Mouse (Mus musculus) adrenal gland, postnatal 14 days (tissue): ENCODE measurements around the gene Cenpn. TPM values are rescaled to one million over a fixed set of nuclear protein-coding genes. Genes with fewer than 3 reads are reported as not detected.

Experiments used
- DNase-seq: peaks from one replicate; pipeline ENCODE4 v3.0.0; 2021; ENCODE audit warnings: mixed read lengths
- long read RNA-seq, 2 experiments: library from polyadenylated mRNA; stranded (forward); transcript quantifications; one replicate each; pipeline ENCODE4 v2.0.0; 2021
- total RNA-seq: library from RNA; stranded (reverse); gene quantifications from 2 replicates; pipeline ENCODE4 v1.2.3, GENCODE M21; 2021

Cenpn gene
- 6.5 and 6.9 TPM in 2 replicates for total RNA-seq
- long read RNA-seq, experiment 1, transcript Cenpn-201 (12 exons, 1,768 nt) = major isoform, 9 of 9 reads
- long read RNA-seq, experiment 1, partial matches to known transcripts = 0 of 9 reads
- long read RNA-seq, experiment 1, other reads (novel, unspliced or antisense) = 0 of 9 reads
- long read RNA-seq, experiment 2, transcript Cenpn-201 (12 exons, 1,768 nt) = major isoform, 6 of 9 reads
- long read RNA-seq, experiment 2, partial matches to known transcripts = 3 of 9 reads
- long read RNA-seq, experiment 2, other reads (novel, unspliced or antisense) = 0 of 9 reads

DNA sequence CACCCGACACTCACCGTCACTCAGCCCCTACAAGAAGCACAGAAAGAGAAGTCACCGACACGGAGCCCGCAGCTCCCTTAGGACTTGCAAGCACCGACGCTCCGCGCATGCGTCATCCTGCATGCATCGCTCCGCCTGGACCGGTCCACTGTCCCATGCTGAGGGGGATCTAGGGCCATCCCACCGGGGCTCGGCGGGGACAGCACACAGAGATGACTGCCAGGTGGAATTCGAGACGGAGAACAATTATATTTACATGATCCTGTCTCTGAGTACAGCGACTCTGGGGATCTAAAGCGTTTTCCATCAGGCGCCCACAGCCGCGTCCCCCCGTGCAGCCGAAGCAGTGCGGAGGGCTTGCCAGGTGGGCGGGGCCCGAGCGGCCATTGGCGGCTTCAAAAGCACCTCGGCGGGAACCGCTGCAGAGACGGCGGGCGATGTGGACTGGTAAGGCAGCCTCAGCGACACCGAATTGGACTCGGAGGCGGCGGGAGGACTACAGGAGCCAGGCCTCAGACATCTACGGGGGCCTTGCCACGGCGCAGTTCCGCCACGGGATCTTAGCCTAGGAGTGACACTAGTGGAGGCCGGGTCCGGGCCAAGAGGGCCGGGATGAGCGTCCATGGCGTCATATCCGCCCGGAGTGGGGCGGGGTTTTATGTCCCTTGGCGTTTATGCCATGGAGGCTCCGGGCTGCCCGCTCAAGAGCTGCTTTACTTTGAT is at the start of gene Cenpn, which contains the start of gene Cmc2:
TSS of gene Cenpn (plus strand) at position 394 of the 723 bp plus-strand sequence.
TSS of gene Cmc2 (minus strand) at position 119 of the 723 bp plus-strand sequence.
- peak; percentile 94 for DNase-seq

DNA sequence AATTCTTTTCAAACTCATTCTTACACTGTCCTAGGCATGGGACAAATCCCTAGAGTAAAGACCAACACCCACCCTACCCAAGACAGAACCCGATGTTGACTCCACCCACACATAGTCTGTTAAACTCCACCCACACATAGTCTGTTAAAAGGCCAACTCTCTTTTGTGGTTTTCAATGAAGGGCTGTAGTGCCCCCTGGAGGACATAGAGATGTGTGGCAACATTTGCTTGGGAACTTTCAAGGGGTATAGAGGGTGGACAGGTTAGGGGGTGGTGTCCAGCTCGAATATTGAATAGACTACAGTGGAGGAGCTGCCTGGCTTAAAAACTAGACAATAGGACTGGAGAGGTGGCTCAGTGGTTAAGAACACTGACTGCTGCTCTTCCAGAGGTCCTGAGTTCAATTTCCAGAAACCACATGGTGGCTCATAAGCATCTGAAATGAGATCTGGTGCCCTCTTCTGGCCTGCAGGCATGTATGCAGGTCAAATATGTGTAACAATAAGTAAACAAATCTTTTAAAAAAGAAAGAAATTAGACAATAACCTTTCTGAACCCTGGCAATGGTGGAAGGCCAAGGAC is 48.7 kb upstream of the Cenpn start:
- peak; percentile 16 for DNase-seq

DNA sequence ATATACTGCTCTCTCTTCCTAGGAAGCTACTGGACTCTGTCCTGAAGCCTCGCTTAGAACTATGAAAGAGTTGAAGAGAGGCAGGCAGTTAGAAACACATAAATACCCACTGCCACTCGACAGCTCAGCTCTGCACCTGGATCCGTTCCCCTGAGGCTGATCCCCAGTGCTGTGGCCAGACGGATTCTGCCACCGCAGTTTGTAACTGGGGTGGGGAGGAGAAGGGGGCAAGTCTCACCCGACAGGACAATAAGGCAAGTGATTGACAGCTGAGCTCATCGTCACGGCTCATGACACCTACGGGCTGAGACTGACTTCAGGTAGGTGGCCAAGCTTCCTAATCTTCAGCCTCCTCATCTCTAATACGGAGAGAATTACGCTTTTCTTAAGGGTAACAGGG is 47.9 kb upstream of the Cenpn start:
- no peak for DNase-seq

- no peak for DNase-seq
Observed at GRCm38 (mm10) chr8:116873986-116874385, 47.5 kb upstream of the Cenpn start.

GRCm38 (mm10) chr8:116875798-116876450 is 45.6 kb upstream of the Cenpn start:
- no peak for DNase-seq

- no peak for DNase-seq
Observed at GRCm38 (mm10) chr8:116881396-116881795, 40.1 kb upstream of the Cenpn start.

GRCm38 (mm10) chr8:116887813-116888212 is 33.7 kb upstream of the Cenpn start:
- DNase-seq = no peak

GRCm38 (mm10) chr8:116891446-116891845 is 30.1 kb upstream of the Cenpn start:
- peak; percentile 51 for DNase-seq

- DNase-seq = no peak
Observed at GRCm38 (mm10) chr8:116892130-116892529, 29.4 kb upstream of the Cenpn start.

GRCm38 (mm10) chr8:116892636-116893035 is 28.9 kb upstream of the Cenpn start:
- no peak for DNase-seq

GRCm38 (mm10) chr8:116893938-116894337 is 27.6 kb upstream of the Cenpn start:
- no peak for DNase-seq

DNA sequence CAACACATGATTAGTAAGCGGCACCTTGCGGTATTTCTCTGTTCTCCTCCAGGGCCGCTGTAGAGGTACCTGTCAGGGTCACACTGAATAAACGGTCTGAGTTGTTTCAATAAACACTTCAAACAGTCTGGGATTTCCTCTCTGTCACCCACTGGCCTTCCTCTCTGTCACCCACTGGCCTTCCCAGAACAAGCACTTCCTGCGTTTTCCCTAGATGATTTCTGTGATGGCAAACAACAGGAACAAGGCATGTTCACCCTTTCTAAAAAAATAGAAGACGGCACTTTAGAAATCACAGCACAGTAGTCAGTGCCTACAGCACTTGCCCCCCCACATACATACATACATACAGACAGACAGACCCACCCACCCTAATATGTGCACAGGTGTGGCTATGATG is 26.0 kb upstream of the Cenpn start:
- no peak for DNase-seq

GRCm38 (mm10) chr8:116904736-116905135 is 16.8 kb upstream of the Cenpn start:
- DNase-seq = peak; percentile 66

GRCm38 (mm10) chr8:116905252-116905651 is 16.3 kb upstream of the Cenpn start:
- DNase-seq = no peak

DNA sequence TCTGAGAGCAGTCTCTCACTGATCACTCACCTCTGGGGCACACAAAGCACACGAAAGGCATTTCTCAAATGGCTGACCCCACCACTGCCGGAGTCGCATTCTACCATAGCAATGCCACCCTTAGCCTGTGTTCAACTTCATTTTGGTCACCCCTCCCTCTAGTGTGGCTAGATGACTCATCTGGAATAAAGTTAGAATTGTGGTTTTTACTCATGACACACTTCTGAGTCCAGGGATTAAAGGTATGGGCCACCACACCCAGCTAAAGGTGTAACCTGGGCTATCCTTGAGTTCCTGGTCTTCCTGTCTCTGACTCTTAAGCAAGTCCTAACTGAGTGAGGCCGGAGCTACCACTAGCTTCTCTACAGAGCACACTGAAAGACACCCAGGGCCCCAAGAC is 15.7 kb upstream of the Cenpn start:
- no peak for DNase-seq

GRCm38 (mm10) chr8:116921005-116921336 is 559 bp upstream of the Cenpn start:
- peak; percentile 88 for DNase-seq

- no peak for DNase-seq
Observed at GRCm38 (mm10) chr8:116922060-116922757, 679 bp downstream of the Cenpn start.

GRCm38 (mm10) chr8:116923526-116923925 is 2.0 kb downstream of the Cenpn start:
- DNase-seq = no peak

DNA sequence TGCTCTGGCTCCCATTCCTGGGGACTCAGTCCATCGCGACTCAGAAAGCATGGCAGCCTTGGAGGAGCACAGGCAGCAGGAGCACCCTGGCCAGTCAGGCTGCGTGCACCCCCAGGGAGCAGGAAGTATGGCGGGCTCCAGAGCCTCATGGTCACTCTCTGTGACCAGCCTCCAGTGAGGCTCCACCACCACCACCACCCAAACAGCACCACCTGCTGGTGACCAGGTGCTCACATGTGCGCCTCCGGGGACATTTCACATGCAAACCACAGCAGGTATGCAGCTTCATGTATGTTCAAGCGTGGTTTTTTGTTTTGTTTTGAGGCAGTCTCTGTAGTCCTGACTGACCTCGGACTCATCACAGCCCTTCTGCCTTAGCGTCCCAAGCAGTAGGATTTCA is 6.3 kb downstream of the Cenpn start:
- DNase-seq = peak; percentile 78

DNA sequence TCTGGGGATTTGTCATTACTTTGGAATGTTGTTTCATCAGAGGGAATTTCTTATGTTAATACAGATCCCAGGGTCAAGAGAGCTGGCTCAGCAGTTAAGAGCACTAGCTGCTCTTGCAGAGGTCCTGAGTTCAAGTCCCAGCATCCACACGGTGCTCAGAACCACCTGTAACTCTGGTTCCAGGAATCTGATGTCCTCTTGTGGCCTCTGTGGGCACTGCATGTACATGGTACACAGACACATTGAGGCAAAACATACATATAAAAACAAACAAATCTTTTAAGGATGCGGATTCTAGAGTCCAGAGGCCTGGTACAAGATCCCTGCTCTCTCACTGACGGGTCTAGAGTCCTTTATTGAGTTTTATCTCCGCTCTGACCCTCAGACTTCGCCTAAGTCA is 7.1 kb downstream of the Cenpn start:
- DNase-seq = no peak

DNA sequence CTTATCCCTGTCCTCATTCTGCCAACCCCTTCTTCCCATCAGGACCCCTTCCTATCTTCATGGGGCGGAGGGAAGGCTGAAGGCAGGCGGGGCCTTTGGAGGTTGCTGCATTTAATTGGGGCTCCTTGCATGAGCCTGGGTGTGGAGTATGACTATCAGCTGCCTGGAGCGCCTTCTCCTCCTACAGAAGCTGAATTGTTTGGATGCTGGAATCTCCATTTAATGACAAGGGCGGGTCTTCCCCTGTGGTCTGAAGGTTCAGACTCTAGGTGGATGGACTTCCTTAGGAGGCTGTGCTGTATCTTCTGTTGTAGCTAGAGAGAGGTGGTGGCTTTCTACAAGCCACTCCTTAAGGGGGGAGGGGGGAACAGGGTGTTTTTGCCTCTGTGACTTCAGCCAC is 13.4 kb downstream of the Cenpn start:
- no peak for DNase-seq

DNA sequence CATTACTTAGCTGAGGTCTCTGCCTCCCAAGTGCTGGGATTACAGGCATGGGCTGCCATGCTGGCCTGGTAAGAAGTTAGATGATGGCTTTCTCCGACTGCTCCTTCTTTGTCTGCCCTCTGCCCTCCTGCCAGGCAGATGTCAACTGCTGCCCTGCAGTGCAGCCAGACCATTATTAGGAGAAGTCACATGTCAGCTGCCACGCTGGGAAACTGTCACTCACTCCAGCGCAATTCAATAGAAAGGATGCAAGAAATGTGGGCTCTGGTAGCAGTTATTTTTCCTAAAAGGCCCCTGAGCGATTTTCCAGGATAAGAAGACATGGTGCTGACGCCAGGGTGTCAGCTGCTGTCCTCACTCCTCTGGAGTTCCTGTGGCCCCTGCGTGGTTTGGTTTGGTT is 14.0 kb downstream of the Cenpn start:
- no peak for DNase-seq
